Mouse (Mus musculus) C2C12 (cell line): ENCODE results near the gene Smox.

ENCODE experiments used
- CTCF ChIP-seq: IDR thresholded peaks from one replicate; pipeline ENCODE4 v1.5.1; 2011; ENCODE audit not compliant: control insufficient read depth, insufficient read depth, insufficient read length
- MAX ChIP-seq: IDR thresholded peaks from one replicate; pipeline ENCODE4 v1.6.1; 2011; ENCODE audit warnings: mild to moderate bottlenecking, control low read depth
- USF1 ChIP-seq: IDR thresholded peaks from one replicate; pipeline ENCODE4 v1.6.1; 2011; ENCODE audit warnings: low read depth, mild to moderate bottlenecking, control low read depth, moderate library complexity

DNA sequence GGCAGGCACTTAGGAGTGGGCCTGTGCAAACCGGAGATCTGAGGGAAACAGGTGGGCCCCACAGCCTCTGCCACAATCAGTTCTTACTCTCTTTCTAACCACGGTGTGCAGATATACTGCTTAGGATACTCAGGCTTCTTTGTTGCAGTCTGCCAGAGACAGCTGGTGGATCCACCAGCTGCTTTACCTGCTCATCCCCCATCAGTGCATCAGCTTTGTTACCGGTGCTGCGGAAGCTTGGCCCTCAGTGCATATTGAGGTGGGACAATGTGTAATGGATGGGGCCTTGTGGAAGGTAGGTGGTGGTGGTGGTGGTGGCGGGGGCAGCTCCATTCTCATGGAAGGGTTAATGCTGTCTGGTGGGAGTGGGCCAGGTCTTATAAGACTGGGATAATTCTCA, 57.8 kb downstream of the Smox start:
- TF ChIP-seq MAX: no peak
- no peak for TF ChIP-seq USF1
- no peak for TF ChIP-seq CTCF
